Mouse (Mus musculus) heart, postnatal 0 days (tissue): ENCODE results near the gene Hoxb5. TPM values are rescaled to one million over a fixed set of nuclear protein-coding genes. Genes with fewer than 3 reads are reported as not detected.
A peak's percentile ranks its signal among the peaks of the same experiment; 100 is the strongest.

Experiments
- ATAC-seq: fragments of 200-750 bp; cut with Nextera tagmentation; 2 replicates; pipeline ENCODE4 v1.8.0; 2017; ENCODE audit warnings: low read depth, moderate number of reproducible peaks, moderate library complexity; ENCODE audit not compliant: insufficient read depth
- DNase-seq: peaks from one replicate; pipeline ENCODE4 v3.0.0-alpha.2; 2016; ENCODE audit warnings: low spot score
- H3K27ac ChIP-seq: fragments of 300-500 bp; sonication (generic); 2 replicates; pipeline ENCODE4 v1.5.1; 2014; ENCODE audit warnings: low read depth, mild to moderate bottlenecking
- H3K27me3 ChIP-seq: fragments of 300-500 bp; sonication (generic); 2 replicates; pipeline ENCODE4 v1.6.1; 2014; ENCODE audit warnings: low read length, mixed read lengths; ENCODE audit not compliant: control insufficient read depth, insufficient read depth
- H3K36me3 ChIP-seq: fragments of 300-500 bp; sonication (generic); replicated peaks from 2 replicates; pipeline ENCODE4 v1.6.1; 2014; ENCODE audit warnings: low read length, mixed read lengths; ENCODE audit not compliant: control insufficient read depth, insufficient read depth
- H3K4me1 ChIP-seq: fragments of 300-500 bp; sonication (generic); 2 replicates; pipeline ENCODE4 v1.6.1; 2014; ENCODE audit warnings: antibody characterized with exemption; ENCODE audit not compliant: control insufficient read depth, insufficient read depth
- H3K4me2 ChIP-seq: fragments of 300-500 bp; sonication (generic); 2 replicates; pipeline ENCODE4 v1.6.1; 2014; ENCODE audit warnings: low read depth, mild to moderate bottlenecking, low read length, moderate library complexity
- H3K4me3 ChIP-seq: fragments of 300-500 bp; sonication (generic); 2 replicates; pipeline ENCODE4 v1.5.1; 2014; ENCODE audit warnings: low read depth, low read length
- H3K9ac ChIP-seq: fragments of 300-500 bp; sonication (generic); replicated peaks from 2 replicates; pipeline ENCODE4 v1.6.1; 2014; ENCODE audit warnings: low read depth, low read length, mixed read lengths
- H3K9me3 ChIP-seq: fragments of 300-500 bp; sonication (generic); replicated peaks from 2 replicates; pipeline ENCODE4 v1.6.1; 2016; ENCODE audit warnings: low read length; ENCODE audit not compliant: control insufficient read depth
- CTCF ChIP-seq: IDR thresholded peaks from 2 replicates; pipeline ENCODE4 v1.5.1; 2016; ENCODE audit warnings: antibody characterized with exemption, control low read depth, low read depth
- EP300 ChIP-seq: IDR thresholded peaks from 2 replicates; pipeline ENCODE4 v1.6.1; 2016; ENCODE audit warnings: antibody characterized with exemption, low read depth
- WGBS: fragments of 180-500 bp; shearing (Covaris S2); extraction: QIAGEN DNeasy Blood & Tissue Kit; methylation state at CpG from one replicate; pipeline ENCODE4 v1.1.7; 2014; 5-methylcytosine and 5-hydroxymethylcytosine counted together
- polyA plus RNA-seq: library from polyadenylated mRNA; unstranded; fragments of >200 nt; fragmentation: Nextera tagmentation; extraction: Ambion mirVana; gene quantifications from 2 replicates; pipeline ENCODE4 v1.2.1, GENCODE M21; 2015
- total RNA-seq: library from RNA; depleted of rRNA; stranded (reverse); fragments of >200 nt; gene quantifications from 2 replicates; pipeline ENCODE4 v1.2.3, GENCODE M21; 2014; ENCODE audit warnings: low replicate concordance

The Hoxb5 gene
- total and polyA plus RNA-seq, 2 experiments from 2014 or later: 0.08 to 0.19 TPM

- H3K4me3 ChIP-seq: no peak overlapping the region
- DNase-seq: no peak
- ATAC-seq: no peak
- no peak overlapping the region for H3K27ac ChIP-seq
- no peaks in the 10 kb centered on the region for H3K9me3 ChIP-seq
- peaks cover 100% of the 10 kb centered on the region for H3K27me3 ChIP-seq
- no peaks in the 10 kb centered on the region for H3K4me1 ChIP-seq
- no peak overlapping the region for H3K4me2 ChIP-seq
- TF ChIP-seq CTCF (no peak), EP300 (no peak)
- no peak overlapping the region for H3K9ac ChIP-seq
- 20% methylated on average over 8 of the region's 8 CpGs for WGBS
- H3K36me3 ChIP-seq: no peaks in the 10 kb centered on the region
These were observed 22.4 kb upstream of the Hoxb5 start for GRCm38 (mm10) chr11:96280399-96281378.

- DNase-seq (no peak), ATAC-seq (no peak)
- H3K4me1 ChIP-seq: no peaks in the 10 kb centered on the region
- H3K9me3 ChIP-seq: no peaks in the 10 kb centered on the region
- no peak overlapping the region for H3K4me2 ChIP-seq
- H3K4me3 ChIP-seq: no peak overlapping the region
- no peaks in the 10 kb centered on the region for H3K36me3 ChIP-seq
- WGBS: 6% methylated on average over 18 of the region's 18 CpGs
- TF ChIP-seq EP300: no peak
- no peak for TF ChIP-seq CTCF
- peaks cover 100% of the 10 kb centered on the region for H3K27me3 ChIP-seq
- H3K27ac ChIP-seq: no peak overlapping the region
- H3K9ac ChIP-seq: no peak overlapping the region
These were observed 21.7 kb upstream of the Hoxb5 start for GRCm38 (mm10) chr11:96281396-96281795.

DNA sequence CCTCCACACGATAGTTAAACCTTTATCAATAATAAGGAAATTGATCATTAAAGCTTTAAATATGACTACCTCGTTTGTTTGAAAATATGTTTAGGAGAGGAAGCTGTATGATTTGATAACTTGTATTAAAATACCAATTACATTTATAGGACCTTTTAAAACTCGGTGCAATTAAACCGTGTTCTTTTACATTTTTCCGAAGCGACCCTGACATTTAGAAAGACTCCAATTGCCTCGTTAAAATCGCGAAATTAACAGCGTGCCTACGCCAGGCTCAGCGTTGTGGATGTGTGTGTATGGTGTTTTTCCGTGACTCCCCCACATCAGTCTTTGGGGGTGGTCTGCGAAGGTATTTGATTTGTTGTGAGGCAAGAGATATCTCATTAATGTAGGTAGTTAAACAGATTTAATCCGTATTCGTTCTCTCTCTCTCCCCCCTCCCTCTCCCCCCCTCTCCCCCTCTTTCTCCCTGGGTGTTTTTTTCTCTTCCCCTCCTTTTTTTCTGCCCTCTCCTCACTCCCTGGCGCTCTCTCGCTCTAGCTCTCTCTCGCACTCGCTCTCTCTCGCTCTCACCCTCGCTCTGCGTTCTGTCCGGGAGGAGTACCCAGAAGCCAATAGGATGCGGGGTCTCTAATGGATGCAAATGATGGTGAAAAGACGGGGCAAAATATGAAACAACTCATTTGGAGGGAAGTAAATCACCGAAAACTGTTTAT lies 21.1 kb upstream of the Hoxb5 start, which contains the start of gene Hoxb8:
TSS of gene Hoxb8 (plus strand) at position 51 of the 716 bp plus-strand sequence.
- H3K27ac ChIP-seq: no peak within 1 kb of the TSS
- no peak within 1 kb of the TSS for H3K4me2 ChIP-seq
- TF ChIP-seq EP300: no peak
- TF ChIP-seq CTCF: no peak
- H3K4me1 ChIP-seq: no peaks in the 10 kb centered on the region
- 3% methylated on average over 27 of the region's 27 CpGs for WGBS
- H3K9ac ChIP-seq: no peak within 1 kb of the TSS
- peak within 1 kb of the TSS; percentile 9; the same call in 1 of the 2 replicates for H3K4me3 ChIP-seq
- H3K27me3 ChIP-seq: peaks cover 100% of the 10 kb centered on the region
- DNase-seq: no peak
- H3K9me3 ChIP-seq: no peaks in the 10 kb centered on the region
- no peak for ATAC-seq
- no peaks in the 10 kb centered on the region for H3K36me3 ChIP-seq

- ATAC-seq: no peak
- peak overlapping the region; percentile 9 for H3K4me3 ChIP-seq
- H3K9ac ChIP-seq: no peak overlapping the region
These were observed 20.2 kb upstream of the Hoxb5 start for GRCm38 (mm10) chr11:96282795-96283430.

More at GRCm38 (mm10) chr11:96282795-96283430, 20.2 kb upstream of the Hoxb5 start:
- no peaks in the 10 kb centered on the region for H3K4me1 ChIP-seq
- DNase-seq: no peak
- H3K36me3 ChIP-seq: no peaks in the 10 kb centered on the region
- no peaks in the 10 kb centered on the region for H3K9me3 ChIP-seq
- no peak overlapping the region for H3K27ac ChIP-seq
- 1% methylated on average over 49 of the region's 49 CpGs for WGBS
- H3K4me2 ChIP-seq: 0 out of 2 replicates have a peak overlapping the region, but pooled peaks have one; percentile 14
- peaks cover 100% of the 10 kb centered on the region for H3K27me3 ChIP-seq
- TF ChIP-seq CTCF (no peak), EP300 (no peak)
